Mouse (Mus musculus): ENCODE results near the gene Tekt4. TPM values are rescaled to one million over a fixed set of nuclear protein-coding genes. Genes with fewer than 3 reads are reported as not detected.
A peak's percentile ranks its signal among the peaks of the same experiment; 100 is the strongest.

Gene Tekt4
- polyA plus RNA-seq, 1 experiment from 2014 or later, result 0.15 TPM

- no peak overlapping the region for H3K4me2 ChIP-seq (ENCODE audit: low read depth, low read length)
- TF ChIP-seq CTCF (IDR thresholded peaks at IDR 0.05; ENCODE audit: low read depth) (peak; percentile 89), EP300 (IDR thresholded peaks at IDR 0.05; ENCODE audit: low read depth) (no peak)
- H3K9me3 ChIP-seq (ENCODE audit: low read length), result no peaks in the 10 kb centered on the region
- ATAC-seq, result peak; percentile 51; the same call in 1 of the 2 replicates
- WGBS (ENCODE audit: insufficient replicate concordance), result 7% methylated on average over 3 of the region's 3 CpGs
- H3K27me3 ChIP-seq (ENCODE audit: insufficient read depth, low read length), result peaks cover 7% of the 10 kb centered on the region
- DNase-seq, result peak; percentile 74
- H3K9ac ChIP-seq (replicated peaks), result no peak overlapping the region
- H3K36me3 ChIP-seq (replicated peaks; ENCODE audit: insufficient read depth, low read length), result no peaks in the 10 kb centered on the region
- no peak overlapping the region for H3K4me3 ChIP-seq (ENCODE audit: low read depth, low read length)
- no peaks in the 10 kb centered on the region for H3K4me1 ChIP-seq (ENCODE audit: insufficient read depth)
- no peak overlapping the region for H3K27ac ChIP-seq (ENCODE audit: low read depth)
Observed at GRCm38 (mm10) chr17:25507799-25508198, 53.4 kb downstream of the Tekt4 start.

DNA sequence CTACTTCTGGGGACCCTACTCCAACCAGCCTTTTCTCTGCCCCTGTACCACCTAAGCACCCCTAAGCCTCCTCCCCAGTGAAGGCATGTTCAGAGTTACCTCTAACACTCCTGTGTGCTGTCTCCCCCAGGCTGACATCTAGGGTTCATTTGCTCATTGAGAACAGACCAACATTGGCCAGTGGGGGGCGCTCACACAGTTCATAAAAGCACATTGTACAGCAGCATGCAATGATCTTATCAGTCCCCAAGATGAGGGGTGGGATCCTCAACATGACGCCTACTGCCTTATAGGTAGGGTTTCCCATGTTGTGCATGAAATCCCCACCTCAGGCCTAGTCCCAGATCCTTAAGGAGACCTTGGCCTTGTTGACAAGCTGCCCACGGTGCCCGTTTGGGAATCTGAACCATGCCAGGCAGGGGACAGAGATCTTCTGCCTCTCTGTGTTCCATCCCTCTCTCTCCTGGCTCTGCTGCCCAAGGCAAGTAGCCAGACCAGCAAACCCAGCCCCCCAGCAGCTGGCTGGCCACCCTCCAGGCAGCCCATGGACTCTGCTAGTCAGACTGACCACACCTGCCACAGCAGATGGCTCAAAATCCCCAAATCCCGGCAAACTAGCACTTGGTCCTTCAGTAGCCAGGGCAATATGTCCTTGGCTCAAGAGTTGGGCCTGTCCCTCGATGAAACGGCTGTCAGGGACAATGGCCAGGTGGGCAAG is 54.6 kb downstream of the Tekt4 start:
- H3K36me3 ChIP-seq (replicated peaks; ENCODE audit: insufficient read depth, low read length), result no peaks in the 10 kb centered on the region
- no peak overlapping the region for H3K4me3 ChIP-seq (ENCODE audit: low read depth, low read length)
- H3K27me3 ChIP-seq (ENCODE audit: insufficient read depth, low read length), result peaks cover 7% of the 10 kb centered on the region
- H3K4me2 ChIP-seq (ENCODE audit: low read depth, low read length), result no peak overlapping the region
- DNase-seq (peak; percentile 41), ATAC-seq (no peak)
- H3K9ac ChIP-seq (replicated peaks), result no peak overlapping the region
- WGBS (ENCODE audit: insufficient replicate concordance), result 53% methylated on average over 7 of the region's 7 CpGs
- no peaks in the 10 kb centered on the region for H3K9me3 ChIP-seq (ENCODE audit: low read length)
- no peak overlapping the region for H3K27ac ChIP-seq (ENCODE audit: low read depth)
- peak; percentile 56 for TF ChIP-seq CTCF (IDR thresholded peaks at IDR 0.05; ENCODE audit: low read depth)
- no peak for TF ChIP-seq EP300 (IDR thresholded peaks at IDR 0.05; ENCODE audit: low read depth)
- H3K4me1 ChIP-seq (ENCODE audit: insufficient read depth), result no peaks in the 10 kb centered on the region

DNA sequence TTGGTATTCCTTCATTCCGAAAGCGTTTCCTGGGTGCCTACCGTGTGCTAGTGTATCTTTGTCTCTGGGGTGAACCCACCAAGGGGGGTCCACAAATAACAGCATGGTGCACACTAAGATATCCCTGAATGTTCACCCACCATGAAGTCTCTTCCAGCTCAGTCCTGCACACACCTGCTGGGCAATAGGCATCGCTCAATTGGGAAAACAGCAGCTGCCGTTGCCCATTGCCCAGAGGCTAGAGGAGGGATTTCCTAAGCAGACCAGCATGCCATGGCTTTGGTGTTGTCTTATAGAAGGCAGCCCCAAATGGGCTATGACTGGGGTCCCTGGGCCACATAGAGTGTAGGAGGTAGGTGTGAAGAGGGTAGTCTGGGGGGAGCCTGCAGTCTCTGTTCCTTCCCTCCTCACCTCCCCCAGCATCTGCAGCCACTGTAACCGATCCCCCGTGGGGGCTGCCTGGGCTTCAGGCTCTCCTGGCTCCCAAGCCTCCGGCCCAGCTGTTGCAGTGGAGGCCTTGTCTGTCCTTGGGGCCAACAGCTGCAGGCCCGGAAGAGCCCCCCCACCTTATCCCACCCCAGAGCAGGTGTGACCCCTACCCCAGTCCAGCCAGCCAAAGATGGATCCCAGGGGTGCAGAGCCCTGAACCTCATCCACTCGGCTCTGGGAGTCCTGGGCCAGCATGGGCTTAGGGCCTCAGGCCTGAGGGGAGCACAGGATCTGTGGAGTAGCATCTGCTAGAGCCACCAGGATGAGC is 55.8 kb downstream of the Tekt4 start:
- H3K9me3 ChIP-seq (ENCODE audit: low read length), result no peaks in the 10 kb centered on the region
- H3K9ac ChIP-seq (replicated peaks), result no peak overlapping the region
- H3K27me3 ChIP-seq (ENCODE audit: insufficient read depth, low read length), result peaks cover 7% of the 10 kb centered on the region
- no peaks in the 10 kb centered on the region for H3K36me3 ChIP-seq (replicated peaks; ENCODE audit: insufficient read depth, low read length)
- no peaks in the 10 kb centered on the region for H3K4me1 ChIP-seq (ENCODE audit: insufficient read depth)
- no peak overlapping the region for H3K27ac ChIP-seq (ENCODE audit: low read depth)
- WGBS (ENCODE audit: insufficient replicate concordance), result 73% methylated on average over 10 of the region's 10 CpGs
- ATAC-seq (no peak), DNase-seq (no peak)
- H3K4me3 ChIP-seq (ENCODE audit: low read depth, low read length), result no peak overlapping the region
- TF ChIP-seq CTCF (IDR thresholded peaks at IDR 0.05; ENCODE audit: low read depth) (no peak), EP300 (IDR thresholded peaks at IDR 0.05; ENCODE audit: low read depth) (no peak)
- H3K4me2 ChIP-seq (ENCODE audit: low read depth, low read length), result no peak overlapping the region

GRCm38 (mm10) chr17:25511876-25512275 is 57.5 kb downstream of the Tekt4 start:
- Histone ChIP-seq H3K36me3 (replicated peaks; ENCODE audit: insufficient read depth, low read length) (no peaks in the 10 kb centered on the region), H3K9ac (replicated peaks) (no peak overlapping the region), H3K27me3 (ENCODE audit: insufficient read depth, low read length) (peaks cover 7% of the 10 kb centered on the region), H3K4me1 (ENCODE audit: insufficient read depth) (no peaks in the 10 kb centered on the region), H3K27ac (ENCODE audit: low read depth) (no peak overlapping the region), H3K4me3 (ENCODE audit: low read depth, low read length) (no peak overlapping the region), H3K4me2 (ENCODE audit: low read depth, low read length) (no peak overlapping the region), H3K9me3 (ENCODE audit: low read length) (no peaks in the 10 kb centered on the region)
- TF ChIP-seq EP300 (IDR thresholded peaks at IDR 0.05; ENCODE audit: low read depth) (no peak), CTCF (IDR thresholded peaks at IDR 0.05; ENCODE audit: low read depth) (no peak)
- DNase-seq (no peak), ATAC-seq (no peak)
- WGBS (ENCODE audit: insufficient replicate concordance), result 65% methylated on average over 3 of the region's 3 CpGs

GRCm38 (mm10) chr17:25514055-25514454 is 59.6 kb downstream of the Tekt4 start:
- H3K27me3 ChIP-seq (ENCODE audit: insufficient read depth, low read length), result no peaks in the 10 kb centered on the region
- H3K4me2 ChIP-seq (ENCODE audit: low read depth, low read length), result no peak overlapping the region
- ATAC-seq, result no peak
- H3K9me3 ChIP-seq (ENCODE audit: low read length), result no peaks in the 10 kb centered on the region
- H3K4me1 ChIP-seq (ENCODE audit: insufficient read depth), result no peaks in the 10 kb centered on the region
- DNase-seq, result no peak
- H3K36me3 ChIP-seq (replicated peaks; ENCODE audit: insufficient read depth, low read length), result no peaks in the 10 kb centered on the region
- no peak overlapping the region for H3K9ac ChIP-seq (replicated peaks)
- H3K27ac ChIP-seq (ENCODE audit: low read depth), result no peak overlapping the region
- TF ChIP-seq EP300 (IDR thresholded peaks at IDR 0.05; ENCODE audit: low read depth) (no peak), CTCF (IDR thresholded peaks at IDR 0.05; ENCODE audit: low read depth) (no peak)
- WGBS (ENCODE audit: insufficient replicate concordance), result 81% methylated on average over 2 of the region's 2 CpGs
- H3K4me3 ChIP-seq (ENCODE audit: low read depth, low read length), result no peak overlapping the region

GRCm38 (mm10) chr17:25516315-25516714 is 61.9 kb downstream of the Tekt4 start:
- DNase-seq, result no peak
- no peak overlapping the region for H3K4me2 ChIP-seq (ENCODE audit: low read depth, low read length)

More at GRCm38 (mm10) chr17:25516315-25516714, 61.9 kb downstream of the Tekt4 start:
- Histone ChIP-seq H3K36me3 (replicated peaks; ENCODE audit: insufficient read depth, low read length) (no peaks in the 10 kb centered on the region), H3K4me3 (ENCODE audit: low read depth, low read length) (no peak overlapping the region), H3K4me1 (ENCODE audit: insufficient read depth) (no peaks in the 10 kb centered on the region), H3K9me3 (ENCODE audit: low read length) (no peaks in the 10 kb centered on the region), H3K27me3 (ENCODE audit: insufficient read depth, low read length) (no peaks in the 10 kb centered on the region), H3K27ac (ENCODE audit: low read depth) (no peak overlapping the region), H3K9ac (replicated peaks) (no peak overlapping the region)
- 21% methylated on average over 5 of the region's 5 CpGs for WGBS (ENCODE audit: insufficient replicate concordance)
- TF ChIP-seq CTCF (IDR thresholded peaks at IDR 0.05; ENCODE audit: low read depth) (no peak), EP300 (IDR thresholded peaks at IDR 0.05; ENCODE audit: low read depth) (no peak)
- ATAC-seq, result no peak

Data from liver, postnatal 0 days (tissue).